Mouse (Mus musculus) forebrain, postnatal 0 days (tissue): ENCODE measurements around the gene Pdzk1. TPM values are rescaled to one million over a fixed set of nuclear protein-coding genes. Genes with fewer than 3 reads are reported as not detected.
A peak's percentile ranks its signal among the peaks of the same experiment; 100 is the strongest.

Experiments used
- ATAC-seq: fragments of 200-750 bp; cut with Nextera tagmentation; 2 replicates; pipeline ENCODE4 v1.8.0; 2017; ENCODE audit warnings: mild to moderate bottlenecking, moderate library complexity
- DNase-seq: peaks from one replicate; pipeline ENCODE4 v3.0.0-alpha.2; 2015
- H3K27ac ChIP-seq: fragments of 300-500 bp; sonication (generic); 2 replicates; pipeline ENCODE4 v1.5.1; 2014; ENCODE audit warnings: low read depth, mild to moderate bottlenecking, antibody characterized with exemption, low read length, moderate library complexity, mixed read lengths
- H3K27me3 ChIP-seq: fragments of 300-500 bp; sonication (generic); 2 replicates; pipeline ENCODE4 v1.6.1; 2014; ENCODE audit warnings: mild to moderate bottlenecking, low read length, mixed read lengths; ENCODE audit not compliant: insufficient read depth
- H3K36me3 ChIP-seq: fragments of 300-500 bp; sonication (generic); 2 replicates; pipeline ENCODE4 v1.6.1; 2014; ENCODE audit warnings: mild to moderate bottlenecking, moderate library complexity; ENCODE audit not compliant: insufficient read depth
- H3K4me1 ChIP-seq: fragments of 300-500 bp; sonication (generic); 2 replicates; pipeline ENCODE4 v1.6.1; 2014; ENCODE audit warnings: antibody characterized with exemption; ENCODE audit not compliant: insufficient read depth
- H3K4me2 ChIP-seq: fragments of 300-500 bp; sonication (generic); 2 replicates; pipeline ENCODE4 v1.6.1; 2014; ENCODE audit warnings: low read depth, mild to moderate bottlenecking, moderate library complexity
- H3K4me3 ChIP-seq: fragments of 300-500 bp; sonication (generic); 2 replicates; pipeline ENCODE4 v1.5.1; 2014; ENCODE audit warnings: low read depth, low read length, mixed read lengths
- H3K9ac ChIP-seq: fragments of 300-500 bp; sonication (generic); 2 replicates; pipeline ENCODE4 v1.6.1; 2014; ENCODE audit warnings: mild to moderate bottlenecking
- H3K9me3 ChIP-seq: fragments of 300-500 bp; sonication (generic); 2 replicates; pipeline ENCODE4 v1.6.1; 2016; ENCODE audit warnings: low read length
- CTCF ChIP-seq: sonication (generic); IDR thresholded peaks from 2 replicates; pipeline ENCODE4 v1.5.1; 2016; ENCODE audit warnings: antibody characterized with exemption, control low read depth, low read depth
- WGBS: fragments of 180-500 bp; shearing (Covaris S2); extraction: QIAGEN DNeasy Blood & Tissue Kit; methylation state at CpG from one replicate; pipeline ENCODE4 v1.1.7; 2014; 5-methylcytosine and 5-hydroxymethylcytosine counted together
- polyA plus RNA-seq: library from polyadenylated mRNA; unstranded; fragments of >200 nt; fragmentation: Nextera tagmentation; extraction: Ambion mirVana; gene quantifications from 2 replicates; pipeline ENCODE4 v1.2.1, GENCODE M21; 2015
- total RNA-seq: library from RNA; depleted of rRNA; stranded (reverse); fragments of >200 nt; gene quantifications from 2 replicates; pipeline ENCODE4 v1.2.3, GENCODE M21; 2014

Gene Pdzk1
- total and polyA plus RNA-seq, 2 experiments from 2014 or later, result 0.19 TPM; not detected in 1

DNA sequence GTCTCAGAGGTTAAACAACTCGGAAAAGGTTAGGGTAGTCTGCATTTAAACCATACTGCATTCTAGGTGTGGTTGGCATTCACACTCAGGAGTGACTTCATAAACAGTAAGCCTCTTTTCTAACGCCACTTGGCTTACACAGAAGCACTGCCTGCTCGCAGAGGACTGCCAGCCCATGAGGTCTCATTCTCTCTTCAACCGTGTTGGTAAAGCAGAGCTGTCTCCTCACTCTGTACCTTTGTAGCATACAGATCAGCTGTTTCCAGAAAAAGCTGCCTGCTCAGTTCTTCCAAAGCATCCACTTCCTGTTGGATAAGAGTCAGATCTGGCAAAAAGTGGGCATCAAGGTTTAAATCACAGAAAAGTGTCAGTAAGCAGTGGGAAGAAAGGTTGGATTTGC lies 51.3 kb downstream of the Pdzk1 start:
- Histone ChIP-seq H3K4me2 (no peak overlapping the region), H3K36me3 (peaks cover 55% of the 10 kb centered on the region), H3K9me3 (no peaks in the 10 kb centered on the region), H3K4me1 (no peaks in the 10 kb centered on the region), H3K9ac (no peak overlapping the region), H3K4me3 (no peak overlapping the region), H3K27ac (no peak overlapping the region), H3K27me3 (no peaks in the 10 kb centered on the region)
- DNase-seq, result no peak
- no peak for ATAC-seq
- 82% methylated on average over 4 of the region's 4 CpGs for WGBS
- TF ChIP-seq CTCF, result no peak

- H3K4me3 ChIP-seq, result no peak overlapping the region
- no peak overlapping the region for H3K9ac ChIP-seq
- 86% methylated on average over 6 of the region's 6 CpGs for WGBS
- ATAC-seq, result no peak
- no peaks in the 10 kb centered on the region for H3K4me1 ChIP-seq
- H3K36me3 ChIP-seq, result peaks cover 52% of the 10 kb centered on the region
- no peak for TF ChIP-seq CTCF
- no peak for DNase-seq
- no peak overlapping the region for H3K4me2 ChIP-seq
- H3K27me3 ChIP-seq, result no peaks in the 10 kb centered on the region
- H3K27ac ChIP-seq, result no peak overlapping the region
- no peaks in the 10 kb centered on the region for H3K9me3 ChIP-seq
Measured at GRCm38 (mm10) chr3:96881557-96881956, 52.5 kb downstream of the Pdzk1 start.

- ATAC-seq, result no peak
- no peak for TF ChIP-seq CTCF
- WGBS, result 95% methylated on average over 14 of the region's 14 CpGs
Measured at GRCm38 (mm10) chr3:96882061-96882849, 53.2 kb downstream of the Pdzk1 start.

DNA sequence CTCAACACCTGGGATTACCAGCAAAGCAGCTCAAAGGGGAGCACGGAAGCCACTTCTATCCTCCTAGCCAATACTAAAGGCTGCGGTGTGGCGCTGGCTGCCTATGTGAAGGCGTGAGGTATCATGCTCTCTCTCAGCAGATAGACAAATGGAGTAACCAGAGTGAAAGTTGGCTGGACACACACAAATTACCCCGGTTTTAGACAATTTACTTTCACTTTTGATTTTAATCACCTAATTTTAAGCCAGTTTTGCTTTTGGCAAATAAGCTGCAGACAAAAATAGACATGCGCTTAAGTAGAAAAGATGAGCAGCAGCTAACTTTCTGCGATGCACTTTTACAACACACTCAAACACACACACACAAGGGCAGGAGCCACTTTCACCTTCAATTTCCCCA lies 54.6 kb downstream of the Pdzk1 start:
- ATAC-seq, result no peak
- no peak for DNase-seq
- no peaks in the 10 kb centered on the region for H3K27me3 ChIP-seq
- no peaks in the 10 kb centered on the region for H3K4me1 ChIP-seq
- H3K27ac ChIP-seq, result no peak overlapping the region
- no peak overlapping the region for H3K9ac ChIP-seq
- no peaks in the 10 kb centered on the region for H3K9me3 ChIP-seq
- no peak overlapping the region for H3K4me3 ChIP-seq
- H3K36me3 ChIP-seq, result peaks cover 59% of the 10 kb centered on the region
- TF ChIP-seq CTCF, result no peak
- WGBS, result 91% methylated on average over 7 of the region's 7 CpGs
- no peak overlapping the region for H3K4me2 ChIP-seq

More at GRCm38 (mm10) chr3:96882061-96882849, 53.2 kb downstream of the Pdzk1 start:
- Histone ChIP-seq H3K4me3 (no peak overlapping the region), H3K36me3 (peaks cover 58% of the 10 kb centered on the region), H3K27me3 (no peaks in the 10 kb centered on the region), H3K9ac (no peak overlapping the region), H3K4me1 (no peaks in the 10 kb centered on the region), H3K4me2 (no peak overlapping the region), H3K27ac (no peak overlapping the region), H3K9me3 (no peaks in the 10 kb centered on the region)
- no peak for DNase-seq

DNA sequence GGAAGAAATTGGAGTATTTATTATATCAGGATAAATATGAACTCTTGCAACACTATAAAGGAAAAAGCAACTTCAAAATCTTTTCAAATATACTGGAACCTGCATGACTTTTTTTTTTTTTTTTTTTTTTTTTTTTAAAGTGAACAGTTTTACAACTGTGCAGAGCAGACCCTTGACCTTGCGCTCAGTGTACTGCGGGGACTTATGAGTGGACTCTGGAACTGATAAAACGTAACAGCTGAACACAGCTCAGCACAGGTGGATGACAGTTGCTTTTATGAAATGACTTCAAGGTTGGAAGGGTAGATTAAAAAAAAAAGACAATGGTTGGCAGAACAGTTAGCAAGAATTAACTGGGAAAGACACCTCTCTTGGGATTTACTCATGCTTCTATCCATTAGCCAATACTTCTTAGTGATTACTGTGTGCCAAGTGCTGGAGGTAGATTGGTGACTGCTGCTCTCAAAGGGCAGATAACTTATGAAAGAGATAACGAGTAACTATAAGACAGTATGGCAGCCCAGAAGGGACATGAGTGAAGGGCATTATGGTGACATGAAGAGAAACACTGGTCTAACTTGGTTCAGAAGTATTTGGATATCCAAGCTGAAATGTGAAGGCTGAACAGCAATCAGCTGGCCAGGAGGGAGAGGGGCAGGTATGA lies 73.4 kb downstream of the Pdzk1 start:
- no peaks in the 10 kb centered on the region for H3K27me3 ChIP-seq
- 93% methylated on average over 4 of the region's 4 CpGs for WGBS
- no peaks in the 10 kb centered on the region for H3K4me1 ChIP-seq
- H3K4me3 ChIP-seq, result no peak overlapping the region
- H3K9me3 ChIP-seq, result no peaks in the 10 kb centered on the region
- H3K4me2 ChIP-seq, result no peak overlapping the region
- TF ChIP-seq CTCF, result no peak
- H3K36me3 ChIP-seq, result peaks cover 5% of the 10 kb centered on the region; the same call in 1 of the 2 replicates
- H3K9ac ChIP-seq, result no peak overlapping the region
- no peak overlapping the region for H3K27ac ChIP-seq
- ATAC-seq (no peak), DNase-seq (no peak)

- no peak for DNase-seq
- Histone ChIP-seq H3K9ac (peak within 1 kb of the TSS; percentile 84), H3K9me3 (no peaks in the 10 kb centered on the region), H3K36me3 (no peaks in the 10 kb centered on the region), H3K27ac (peak within 1 kb of the TSS; percentile 66), H3K27me3 (no peaks in the 10 kb centered on the region), H3K4me1 (no peaks in the 10 kb centered on the region), H3K4me2 (peak within 1 kb of the TSS; percentile 67), H3K4me3 (peak within 1 kb of the TSS; percentile 80)
- peak; percentile 12 for ATAC-seq
- no peak for TF ChIP-seq CTCF
- 11% methylated on average over 14 of the region's 14 CpGs for WGBS
Measured at GRCm38 (mm10) chr3:96904393-96904792, 75.3 kb downstream of the Pdzk1 start, which contains the start of gene Gja5. Gene Gja5, plus strand, starts transcription at chr3:96904693.
